Mouse (Mus musculus): ENCODE data around the gene Slc12a1. TPM values are rescaled to one million over a fixed set of nuclear protein-coding genes. Genes with fewer than 3 reads are reported as not detected.

The Slc12a1 gene
- total RNA-seq (2023), result not detected

GRCm38 (mm10) chr2:125152388-125152787, at the start of gene Slc12a1:
Slc12a1 (plus strand) TSS chr2:125152505.

GRCm38 (mm10) chr2:125123477-125123852, 28.8 kb upstream of the Slc12a1 start, which contains the start of gene Myef2:
Myef2 (minus strand) TSS chr2:125123661.

GRCm38 (mm10) chr2:125135903-125136811, 16.1 kb upstream of the Slc12a1 start, which contains the start of gene Ctxn2:
Ctxn2 (plus strand) TSS chr2:125136692.

GRCm38 (mm10) chr2:125247108-125247961, 95.0 kb downstream of the Slc12a1 start, which contains the start of gene Dut:
Dut (plus strand) TSS chr2:125247190.

Other genes starting within 250 kb of the Slc12a1 start
- not detected for gene Slc24a5, start 84.4 kb upstream of the Slc12a1 start, total RNA-seq (2023)
- 10 to 100 TPM; 32.3 to 35.4 TPM for gene Myef2, start 28.8 kb upstream of the Slc12a1 start, total RNA-seq (2023)
- not detected for gene Ctxn2, start 15.8 kb upstream of the Slc12a1 start, total RNA-seq (2023)
- 10 to 100 TPM; 25.6 to 26.0 TPM for gene Dut, start 94.7 kb downstream of the Slc12a1 start, total RNA-seq (2023)

Data from B cell, adult 67 days (primary cell).